Mouse (Mus musculus): ENCODE measurements around the gene Tmem25. TPM values are rescaled to one million over a fixed set of nuclear protein-coding genes. Genes with fewer than 3 reads are reported as not detected.

Tmem25 gene
- total RNA-seq (2014; fragmentation: Nextera tagmentation), result not detected in 2 replicates
- total RNA-seq (2017), result 0.27 and 0.52 TPM in 2 replicates
- 0.04 and 0.08 TPM in 2 replicates for polyA plus RNA-seq (2012)

- Histone ChIP-seq H3K27me3 (ENCODE audit: insufficient read depth, low read length) (peaks cover 50% of the 10 kb centered on the region), H3K4me3 (ENCODE audit: low read depth, low read length) (peak within 1 kb of the TSS; percentile 76), H3K9me3 (replicated peaks) (no peaks in the 10 kb centered on the region), H3K4me1 (ENCODE audit: insufficient read depth, low read depth, low read length) (peaks cover 26% of the 10 kb centered on the region), H3K36me3 (replicated peaks) (peaks cover 6% of the 10 kb centered on the region)
- TF ChIP-seq GATA2 (IDR thresholded peaks at IDR 0.05; ENCODE audit: borderline replicate concordance, low read depth, low read length) (no peak), POLR2AphosphoS5 (IDR thresholded peaks at IDR 0.05; ENCODE audit: insufficient replicate concordance, low read depth, low read length) (no peak), GATA1 (IDR thresholded peaks at IDR 0.05; ENCODE audit: borderline replicate concordance, low read length) (no peak), TAL1 (conservative IDR thresholded peaks at IDR 0.05; ENCODE audit: low read depth, low read length) (no peak)
- peak; percentile 77 for ATAC-seq (ENCODE audit: extremely low read depth, insufficient number of reproducible peaks, low FRiP score, poor library complexity, severe bottlenecking)
- DNase-seq (ENCODE audit: low spot score), result peak; percentile 85
These were observed at the start of gene Tmem25 for GRCm38 (mm10) chr9:44799102-44799957. Gene Tmem25, minus strand, starts transcription at chr9:44799307.

GRCm38 (mm10) chr9:44847446-44847845, 48.3 kb upstream of the Tmem25 start:
- H3K36me3 ChIP-seq (replicated peaks), result peaks cover 94% of the 10 kb centered on the region
- ATAC-seq (ENCODE audit: extremely low read depth, insufficient number of reproducible peaks, low FRiP score, poor library complexity, severe bottlenecking) (no peak), DNase-seq (ENCODE audit: low spot score) (no peak)
- H3K27me3 ChIP-seq (ENCODE audit: insufficient read depth, low read length), result no peaks in the 10 kb centered on the region
- H3K4me1 ChIP-seq (ENCODE audit: insufficient read depth, low read depth, low read length), result no peaks in the 10 kb centered on the region
- TF ChIP-seq CTCF (IDR thresholded peaks at IDR 0.05; ENCODE audit: low read depth, low read length) (no peak), GATA2 (IDR thresholded peaks at IDR 0.05; ENCODE audit: borderline replicate concordance, low read depth, low read length) (no peak), POLR2AphosphoS5 (IDR thresholded peaks at IDR 0.05; ENCODE audit: insufficient replicate concordance, low read depth, low read length) (no peak), TAL1 (conservative IDR thresholded peaks at IDR 0.05; ENCODE audit: low read depth, low read length) (no peak), GATA1 (IDR thresholded peaks at IDR 0.05; ENCODE audit: borderline replicate concordance, low read length) (no peak)
- H3K4me3 ChIP-seq (ENCODE audit: low read depth, low read length), result no peak overlapping the region
- no peaks in the 10 kb centered on the region for H3K9me3 ChIP-seq (replicated peaks)

- Histone ChIP-seq H3K9me3 (replicated peaks) (no peaks in the 10 kb centered on the region), H3K27me3 (ENCODE audit: insufficient read depth, low read length) (no peaks in the 10 kb centered on the region), H3K4me3 (ENCODE audit: low read depth, low read length) (no peak overlapping the region), H3K4me1 (ENCODE audit: insufficient read depth, low read depth, low read length) (no peaks in the 10 kb centered on the region), H3K36me3 (replicated peaks) (peaks cover 90% of the 10 kb centered on the region)
- ATAC-seq (ENCODE audit: extremely low read depth, insufficient number of reproducible peaks, low FRiP score, poor library complexity, severe bottlenecking) (no peak), DNase-seq (ENCODE audit: low spot score) (no peak)
- TF ChIP-seq GATA1 (IDR thresholded peaks at IDR 0.05; ENCODE audit: borderline replicate concordance, low read length) (no peak), CTCF (IDR thresholded peaks at IDR 0.05; ENCODE audit: low read depth, low read length) (peak; percentile 40; the same call in 1 of the 2 replicates), GATA2 (IDR thresholded peaks at IDR 0.05; ENCODE audit: borderline replicate concordance, low read depth, low read length) (no peak), POLR2AphosphoS5 (IDR thresholded peaks at IDR 0.05; ENCODE audit: insufficient replicate concordance, low read depth, low read length) (no peak), TAL1 (conservative IDR thresholded peaks at IDR 0.05; ENCODE audit: low read depth, low read length) (no peak)
These were observed 42.1 kb upstream of the Tmem25 start for GRCm38 (mm10) chr9:44841241-44841640.

GRCm38 (mm10) chr9:44836439-44836838, 37.3 kb upstream of the Tmem25 start:
- peak; percentile 31 for DNase-seq (ENCODE audit: low spot score)
- ATAC-seq (ENCODE audit: extremely low read depth, insufficient number of reproducible peaks, low FRiP score, poor library complexity, severe bottlenecking), result no peak
- Histone ChIP-seq H3K27me3 (ENCODE audit: insufficient read depth, low read length) (no peaks in the 10 kb centered on the region), H3K4me1 (ENCODE audit: insufficient read depth, low read depth, low read length) (no peaks in the 10 kb centered on the region), H3K9me3 (replicated peaks) (no peaks in the 10 kb centered on the region), H3K4me3 (ENCODE audit: low read depth, low read length) (no peak overlapping the region), H3K36me3 (replicated peaks) (peaks cover 90% of the 10 kb centered on the region)
- TF ChIP-seq CTCF (IDR thresholded peaks at IDR 0.05; ENCODE audit: low read depth, low read length) (peak; percentile 48), GATA1 (IDR thresholded peaks at IDR 0.05; ENCODE audit: borderline replicate concordance, low read length) (no peak)

- DNase-seq (ENCODE audit: low spot score) (no peak), ATAC-seq (ENCODE audit: extremely low read depth, insufficient number of reproducible peaks, low FRiP score, poor library complexity, severe bottlenecking) (no peak)
- Histone ChIP-seq H3K36me3 (replicated peaks) (peaks cover 96% of the 10 kb centered on the region), H3K4me1 (ENCODE audit: insufficient read depth, low read depth, low read length) (no peaks in the 10 kb centered on the region), H3K4me3 (ENCODE audit: low read depth, low read length) (no peak overlapping the region), H3K27me3 (ENCODE audit: insufficient read depth, low read length) (no peaks in the 10 kb centered on the region), H3K9me3 (replicated peaks) (no peaks in the 10 kb centered on the region)
- TF ChIP-seq GATA2 (IDR thresholded peaks at IDR 0.05; ENCODE audit: borderline replicate concordance, low read depth, low read length), result no peak
- no peak for TF ChIP-seq CTCF (IDR thresholded peaks at IDR 0.05; ENCODE audit: low read depth, low read length)
- no peak for TF ChIP-seq POLR2AphosphoS5 (IDR thresholded peaks at IDR 0.05; ENCODE audit: insufficient replicate concordance, low read depth, low read length)
- no peak for TF ChIP-seq GATA1 (IDR thresholded peaks at IDR 0.05; ENCODE audit: borderline replicate concordance, low read length)
- TF ChIP-seq TAL1 (conservative IDR thresholded peaks at IDR 0.05; ENCODE audit: low read depth, low read length), result no peak
These were observed 33.2 kb upstream of the Tmem25 start for GRCm38 (mm10) chr9:44832356-44832755.

GRCm38 (mm10) chr9:44830506-44830905, 31.4 kb upstream of the Tmem25 start:
- Histone ChIP-seq H3K27me3 (ENCODE audit: insufficient read depth, low read length) (no peaks in the 10 kb centered on the region), H3K36me3 (replicated peaks) (peaks cover 98% of the 10 kb centered on the region), H3K4me1 (ENCODE audit: insufficient read depth, low read depth, low read length) (no peaks in the 10 kb centered on the region), H3K4me3 (ENCODE audit: low read depth, low read length) (no peak overlapping the region), H3K9me3 (replicated peaks) (no peaks in the 10 kb centered on the region)
- DNase-seq (ENCODE audit: low spot score) (no peak), ATAC-seq (ENCODE audit: extremely low read depth, insufficient number of reproducible peaks, low FRiP score, poor library complexity, severe bottlenecking) (no peak)
- no peak for TF ChIP-seq GATA1 (IDR thresholded peaks at IDR 0.05; ENCODE audit: borderline replicate concordance, low read length)
- no peak for TF ChIP-seq GATA2 (IDR thresholded peaks at IDR 0.05; ENCODE audit: borderline replicate concordance, low read depth, low read length)
- TF ChIP-seq CTCF (IDR thresholded peaks at IDR 0.05; ENCODE audit: low read depth, low read length), result no peak
- TF ChIP-seq TAL1 (conservative IDR thresholded peaks at IDR 0.05; ENCODE audit: low read depth, low read length), result no peak
- TF ChIP-seq POLR2AphosphoS5 (IDR thresholded peaks at IDR 0.05; ENCODE audit: insufficient replicate concordance, low read depth, low read length), result no peak

All from G1E (cell line).